Mouse (Mus musculus) C2C12 (cell line): Measurements from ENCODE around the gene Mylk3.

Experiments used
- CTCF ChIP-seq: IDR thresholded peaks from one replicate; pipeline ENCODE4 v1.5.1; 2011; ENCODE audit not compliant: control insufficient read depth, insufficient read depth, insufficient read length
- USF1 ChIP-seq: IDR thresholded peaks from one replicate; pipeline ENCODE4 v1.6.1; 2011; ENCODE audit warnings: low read depth, mild to moderate bottlenecking, control low read depth, moderate library complexity

GRCm38 (mm10) chr8:85303531-85303930 is 82.6 kb downstream of the Mylk3 start:
- TF ChIP-seq CTCF (no peak), USF1 (no peak)
